Mouse (Mus musculus) kidney, embryonic 15.5 days (tissue): ENCODE data around the gene Nthl1. TPM values are rescaled to one million over a fixed set of nuclear protein-coding genes. Genes with fewer than 3 reads are reported as not detected.
A peak's percentile ranks its signal among the peaks of the same experiment; 100 is the strongest.

Experiments used
- ATAC-seq: fragments of 200-750 bp; cut with Nextera tagmentation; replicated peaks from 2 replicates; pipeline ENCODE4 v1.8.0; 2017; ENCODE audit warnings: moderate TSS enrichment; ENCODE audit not compliant: low FRiP score
- H3K27ac ChIP-seq: fragments of 300-500 bp; sonication (generic); 2 replicates; pipeline ENCODE4 v1.5.1; 2015; ENCODE audit warnings: mild to moderate bottlenecking, inconsistent platforms
- H3K27me3 ChIP-seq: fragments of 300-500 bp; sonication (generic); 2 replicates; pipeline ENCODE4 v1.6.1; 2015; ENCODE audit warnings: inconsistent platforms
- H3K36me3 ChIP-seq: fragments of 300-500 bp; sonication (generic); 2 replicates; pipeline ENCODE4 v1.6.1; 2015; ENCODE audit warnings: inconsistent platforms
- H3K4me1 ChIP-seq: fragments of 300-500 bp; sonication (generic); 2 replicates; pipeline ENCODE4 v1.6.1; 2015; ENCODE audit warnings: inconsistent platforms
- H3K4me2 ChIP-seq: fragments of 300-500 bp; sonication (generic); 2 replicates; pipeline ENCODE4 v1.6.1; 2015; ENCODE audit warnings: moderate library complexity, mild to moderate bottlenecking, inconsistent platforms
- H3K4me3 ChIP-seq: fragments of 300-500 bp; sonication (generic); replicated peaks from 2 replicates; pipeline ENCODE4 v1.5.1; 2015; ENCODE audit warnings: mild to moderate bottlenecking, inconsistent platforms
- H3K9ac ChIP-seq: fragments of 300-500 bp; sonication (generic); 2 replicates; pipeline ENCODE4 v1.6.1; 2015; ENCODE audit warnings: mild to moderate bottlenecking, inconsistent platforms
- H3K9me3 ChIP-seq: fragments of 300-500 bp; sonication (generic); replicated peaks from 2 replicates; pipeline ENCODE4 v1.6.1; 2016; ENCODE audit warnings: inconsistent platforms
- WGBS: fragments of 180-500 bp; shearing (Covaris S2); methylation state at CpG from one replicate; pipeline ENCODE4 v1.1.7; 2015; ENCODE audit warnings: mixed read lengths; 5-methylcytosine and 5-hydroxymethylcytosine counted together
- polyA plus RNA-seq: library from polyadenylated mRNA; unstranded; fragments of >200 nt; fragmentation: Nextera tagmentation; extraction: Ambion mirVana; gene quantifications from 2 replicates; pipeline ENCODE4 v1.2.1, GENCODE M21; 2015

Gene Nthl1
- polyA plus RNA-seq, 1 experiment from 2014 or later, result 20.6 TPM

- Histone ChIP-seq H3K9ac (peak overlapping the region; percentile 0; the same call in 1 of the 2 replicates), H3K27ac (peak overlapping the region; percentile 88), H3K36me3 (peaks cover 33% of the 10 kb centered on the region), H3K4me1 (peaks cover 71% of the 10 kb centered on the region), H3K4me2 (peak overlapping the region; percentile 43), H3K9me3 (no peaks in the 10 kb centered on the region), H3K4me3 (peak overlapping the region; percentile 17), H3K27me3 (no peaks in the 10 kb centered on the region)
- ATAC-seq, result 0 out of 2 replicates have a peak, but pooled peaks have one; percentile 13
- WGBS, result 28% methylated on average over 7 of the region's 7 CpGs
Measured at GRCm38 (mm10) chr17:24644030-24644715, 11.7 kb downstream of the Nthl1 start.

- Histone ChIP-seq H3K36me3 (peaks cover 25% of the 10 kb centered on the region), H3K9ac (peak overlapping the region; percentile 0; the same call in 1 of the 2 replicates), H3K4me2 (peak overlapping the region; percentile 43), H3K4me1 (peaks cover 70% of the 10 kb centered on the region), H3K27ac (peak overlapping the region; percentile 88), H3K9me3 (no peaks in the 10 kb centered on the region), H3K4me3 (peak overlapping the region; percentile 17), H3K27me3 (no peaks in the 10 kb centered on the region)
- peak; percentile 20; the same call in 1 of the 2 replicates for ATAC-seq
- 70% methylated on average over 9 of the region's 9 CpGs for WGBS
Measured at GRCm38 (mm10) chr17:24644875-24645721, 12.6 kb downstream of the Nthl1 start.

GRCm38 (mm10) chr17:24645916-24646315 lies 13.4 kb downstream of the Nthl1 start:
- H3K9me3 ChIP-seq, result no peaks in the 10 kb centered on the region
- peaks cover 70% of the 10 kb centered on the region for H3K4me1 ChIP-seq
- H3K27me3 ChIP-seq, result peaks cover 5% of the 10 kb centered on the region; the same call in 1 of the 2 replicates
- H3K27ac ChIP-seq, result peak overlapping the region; percentile 88
- H3K36me3 ChIP-seq, result peaks cover 17% of the 10 kb centered on the region
- WGBS, result 76% methylated on average over 3 of the region's 3 CpGs
- peak overlapping the region; percentile 43 for H3K4me2 ChIP-seq
- no peak overlapping the region for H3K4me3 ChIP-seq
- no peak overlapping the region for H3K9ac ChIP-seq
- no peak for ATAC-seq

- Histone ChIP-seq H3K4me1 (peaks cover 69% of the 10 kb centered on the region), H3K9me3 (no peaks in the 10 kb centered on the region), H3K4me3 (no peak overlapping the region), H3K9ac (no peak overlapping the region), H3K36me3 (peaks cover 15% of the 10 kb centered on the region; the same call in 1 of the 2 replicates), H3K4me2 (peak overlapping the region; percentile 99), H3K27ac (peak overlapping the region; percentile 88), H3K27me3 (peaks cover 10% of the 10 kb centered on the region)
- WGBS, result 79% methylated on average over 4 of the region's 4 CpGs
- ATAC-seq, result no peak
Measured at GRCm38 (mm10) chr17:24646381-24646780, 13.9 kb downstream of the Nthl1 start.

- Histone ChIP-seq H3K9ac (0 out of 2 replicates have a peak overlapping the region, but pooled peaks have one; percentile 6), H3K4me2 (peak overlapping the region; percentile 99), H3K4me1 (peaks cover 66% of the 10 kb centered on the region), H3K27ac (peak overlapping the region; percentile 88), H3K4me3 (peak overlapping the region; percentile 87), H3K9me3 (no peaks in the 10 kb centered on the region), H3K27me3 (peaks cover 12% of the 10 kb centered on the region), H3K36me3 (peaks cover 5% of the 10 kb centered on the region; the same call in 1 of the 2 replicates)
- 81% methylated on average over 11 of the region's 11 CpGs for WGBS
- no peak for ATAC-seq
Measured at GRCm38 (mm10) chr17:24647493-24647892, 15.0 kb downstream of the Nthl1 start.

- peak overlapping the region; percentile 84 for H3K27ac ChIP-seq
- H3K4me1 ChIP-seq, result peaks cover 57% of the 10 kb centered on the region
- WGBS, result 75% methylated on average over 10 of the region's 10 CpGs
Measured at GRCm38 (mm10) chr17:24648731-24649377, 16.4 kb downstream of the Nthl1 start.

GRCm38 (mm10) chr17:24649581-24650069 lies 17.1 kb downstream of the Nthl1 start:
- no peaks in the 10 kb centered on the region for H3K9me3 ChIP-seq
- peak overlapping the region; percentile 99 for H3K4me2 ChIP-seq
- H3K9ac ChIP-seq, result peak overlapping the region; percentile 89
- peaks cover 50% of the 10 kb centered on the region for H3K4me1 ChIP-seq
- peak overlapping the region; percentile 87 for H3K4me3 ChIP-seq
- peak overlapping the region; percentile 84 for H3K27ac ChIP-seq
- H3K27me3 ChIP-seq, result peaks cover 12% of the 10 kb centered on the region
- WGBS, result under 1% methylated on average over 34 of the region's 35 CpGs
- H3K36me3 ChIP-seq, result no peaks in the 10 kb centered on the region
- peak; percentile 40 for ATAC-seq

More at GRCm38 (mm10) chr17:24648731-24649377, 16.4 kb downstream of the Nthl1 start:
- H3K9ac ChIP-seq, result peak overlapping the region; percentile 89
- H3K27me3 ChIP-seq, result peaks cover 12% of the 10 kb centered on the region
- no peaks in the 10 kb centered on the region for H3K36me3 ChIP-seq
- H3K9me3 ChIP-seq, result no peaks in the 10 kb centered on the region
- ATAC-seq, result no peak
- peak overlapping the region; percentile 99 for H3K4me2 ChIP-seq
- peak overlapping the region; percentile 87 for H3K4me3 ChIP-seq

GRCm38 (mm10) chr17:24650070-24650616 lies 17.7 kb downstream of the Nthl1 start, which contains the start of gene Slc9a3r2:
Gene Slc9a3r2, minus strand, starts transcription at chr17:24650327.
- Histone ChIP-seq H3K27me3 (peaks cover 12% of the 10 kb centered on the region), H3K4me3 (peak within 1 kb of the TSS; percentile 87), H3K9ac (peak within 1 kb of the TSS; percentile 89), H3K4me2 (peak within 1 kb of the TSS; percentile 99), H3K36me3 (no peaks in the 10 kb centered on the region), H3K9me3 (no peaks in the 10 kb centered on the region), H3K27ac (peak within 1 kb of the TSS; percentile 84), H3K4me1 (peaks cover 45% of the 10 kb centered on the region)
- WGBS, result 1% methylated on average over 41 of the region's 41 CpGs
- ATAC-seq, result peak; percentile 76

- peaks cover 38% of the 10 kb centered on the region for H3K4me1 ChIP-seq
- WGBS, result 78% methylated on average over 4 of the region's 4 CpGs
- 0 out of 2 replicates have a peak overlapping the region, but pooled peaks have one; percentile 84 for H3K27ac ChIP-seq
- peaks cover 12% of the 10 kb centered on the region for H3K27me3 ChIP-seq
- peak overlapping the region; percentile 99 for H3K4me2 ChIP-seq
- H3K9me3 ChIP-seq, result no peaks in the 10 kb centered on the region
- ATAC-seq, result no peak
- H3K9ac ChIP-seq, result no peak overlapping the region
- no peak overlapping the region; the same call in 1 of the 2 replicates for H3K4me3 ChIP-seq
- H3K36me3 ChIP-seq, result no peaks in the 10 kb centered on the region
Measured at GRCm38 (mm10) chr17:24650766-24651165, 18.3 kb downstream of the Nthl1 start.

- H3K27ac ChIP-seq, result no peak overlapping the region
- H3K27me3 ChIP-seq, result peaks cover 20% of the 10 kb centered on the region
- H3K9ac ChIP-seq, result 0 out of 2 replicates have a peak overlapping the region, but pooled peaks have one; percentile 3
- WGBS, result 65% methylated on average over 3 of the region's 3 CpGs
- ATAC-seq, result no peak
- H3K4me2 ChIP-seq, result no peak overlapping the region
- no peaks in the 10 kb centered on the region for H3K36me3 ChIP-seq
- no peaks in the 10 kb centered on the region for H3K9me3 ChIP-seq
- H3K4me1 ChIP-seq, result peaks cover 36% of the 10 kb centered on the region
- H3K4me3 ChIP-seq, result no peak overlapping the region
Measured at GRCm38 (mm10) chr17:24651835-24652234, 19.4 kb downstream of the Nthl1 start.
